Mouse (Mus musculus) adipocyte (in vitro differentiated cells): ENCODE measurements around the gene Svs3b.
"Not testable (repeated sequence)": the region's sequence is repeated elsewhere in the genome, so short reads cannot be mapped to it uniquely, and the experiment has no call there.

Experiments used
- DNase-seq: peaks from one replicate; pipeline ENCODE4 v3.0.0-alpha.2; 2016; ENCODE audit warnings: low spot score

The Svs3b gene

DNA sequence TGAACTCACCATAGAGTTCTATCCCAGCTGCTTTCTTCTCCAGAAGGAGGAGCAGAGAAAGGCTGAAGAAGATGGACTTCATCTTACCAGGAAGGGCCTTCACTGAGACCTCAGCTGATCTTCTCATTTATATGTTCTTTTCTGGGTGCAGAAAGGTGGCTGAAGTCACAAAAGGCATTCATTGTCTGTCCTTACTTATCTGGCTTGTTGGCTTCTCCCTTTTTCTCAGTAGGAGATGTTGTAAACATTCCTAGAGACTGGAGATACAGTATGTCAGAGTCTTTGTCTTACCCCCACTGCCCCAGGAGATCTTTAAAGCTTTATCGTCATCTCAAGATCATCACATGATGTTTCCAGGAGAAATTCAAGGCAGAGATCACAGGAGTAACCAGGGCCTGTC lies at the start of gene Svs3b:
Gene Svs3b (minus strand): TSS at position 101 of the 400 bp plus-strand sequence.
- not testable (repeated sequence) for DNase-seq

DNA sequence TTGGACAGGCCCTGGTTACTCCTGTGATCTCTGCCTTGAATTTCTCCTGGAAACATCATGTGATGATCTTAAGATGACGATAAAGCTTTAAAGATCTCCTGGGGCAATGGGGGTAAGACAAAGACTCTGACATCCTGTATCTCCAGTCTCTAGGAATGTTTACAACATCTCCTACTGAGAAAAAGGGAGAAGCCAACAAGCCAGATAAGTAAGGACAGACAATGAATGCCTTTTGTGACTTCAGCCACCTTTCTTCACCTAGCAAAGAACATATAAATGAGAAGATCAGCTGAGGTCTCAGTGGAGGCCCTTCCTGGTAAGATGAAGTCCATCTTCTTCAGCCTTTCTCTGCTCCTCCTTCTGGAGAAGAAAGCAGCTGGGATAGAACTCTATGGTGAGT lies 32.5 kb upstream of the Svs3b start, which contains the start of gene Svs3a:
Gene Svs3a (plus strand): TSS at position 301 of the 400 bp plus-strand sequence.
- DNase-seq = not testable (repeated sequence)

DNA sequence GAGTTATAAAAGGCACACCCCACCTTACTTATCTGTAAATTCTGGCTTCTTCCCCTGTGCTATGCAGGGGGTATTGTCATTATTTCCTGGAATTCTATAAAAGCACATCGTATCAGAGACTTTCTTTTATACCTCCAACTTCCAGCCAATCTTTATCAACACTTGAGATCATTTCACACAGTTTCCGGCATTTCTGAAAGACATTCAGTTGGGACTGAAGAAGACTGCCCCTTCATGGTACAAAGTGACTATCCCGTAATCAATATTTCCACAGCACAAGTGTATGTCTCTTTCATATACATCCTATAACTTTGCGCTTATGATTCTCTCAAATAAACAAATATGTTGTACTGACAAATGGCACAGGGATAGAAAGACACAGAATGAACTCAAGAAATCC lies 21.9 kb upstream of the Svs3b start, which contains the start of gene Svs4:
Gene Svs4 (minus strand): TSS at position 101 of the 400 bp plus-strand sequence.
- no peak for DNase-seq

GRCm38 (mm10) chr2:164238366-164238765 lies 18.1 kb downstream of the Svs3b start, which contains the start of gene Svs2:
Gene Svs2 (minus strand): TSS chr2:164238466.
- no peak for DNase-seq

DNA sequence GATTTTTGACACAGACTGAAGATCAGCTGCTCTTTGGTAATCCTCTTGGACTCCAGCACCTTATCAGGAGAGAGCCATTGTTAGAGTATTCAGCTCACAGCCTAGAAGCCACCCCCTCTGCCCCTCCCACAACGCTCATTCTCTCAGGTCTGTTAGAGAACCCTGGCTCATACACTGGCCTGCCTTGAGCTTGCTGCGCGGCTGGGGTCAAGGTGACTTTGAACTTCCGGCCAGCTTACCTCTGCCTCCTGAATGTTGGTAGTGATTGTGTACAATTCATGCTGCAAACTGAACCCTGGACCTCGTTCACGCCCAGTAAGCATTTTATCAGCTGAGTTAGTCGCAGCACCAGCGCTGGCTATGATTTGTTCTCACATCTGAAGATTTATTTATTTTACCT lies 23.8 kb downstream of the Svs3b start:
- DNase-seq = no peak

DNA sequence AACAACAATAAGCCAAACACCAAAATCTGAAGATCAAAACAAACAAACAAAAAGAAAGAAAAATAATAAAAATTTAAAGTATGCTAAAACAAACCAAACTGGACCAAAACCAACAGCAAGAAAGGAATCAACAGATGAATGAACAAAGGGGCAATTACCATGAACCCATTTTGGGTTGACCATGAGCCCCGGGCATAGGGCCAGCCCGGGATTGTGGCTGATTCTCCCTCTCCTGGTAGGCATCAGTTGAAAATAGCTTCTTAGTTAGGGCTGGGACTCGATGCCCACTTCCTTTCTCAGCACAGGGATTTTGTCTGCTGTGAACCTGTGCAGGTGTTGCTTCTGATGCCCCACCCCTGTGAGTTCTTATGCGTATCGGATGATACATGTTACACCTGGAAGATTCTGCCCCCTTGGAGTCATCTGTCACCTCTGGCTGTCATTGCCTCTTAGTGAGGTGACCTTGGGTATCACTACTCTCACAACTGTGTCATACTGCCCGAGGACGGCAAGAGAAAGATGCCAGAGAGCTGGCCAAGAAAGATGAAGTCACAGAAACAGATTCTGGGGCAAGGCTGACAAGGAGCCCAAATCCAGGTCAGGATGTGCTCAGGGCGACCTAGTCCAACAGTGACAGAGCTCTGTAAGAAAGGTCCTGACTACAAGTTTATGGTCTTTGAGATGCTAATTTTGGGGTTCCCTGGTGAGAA lies 27.9 kb downstream of the Svs3b start:
- no peak for DNase-seq

DNA sequence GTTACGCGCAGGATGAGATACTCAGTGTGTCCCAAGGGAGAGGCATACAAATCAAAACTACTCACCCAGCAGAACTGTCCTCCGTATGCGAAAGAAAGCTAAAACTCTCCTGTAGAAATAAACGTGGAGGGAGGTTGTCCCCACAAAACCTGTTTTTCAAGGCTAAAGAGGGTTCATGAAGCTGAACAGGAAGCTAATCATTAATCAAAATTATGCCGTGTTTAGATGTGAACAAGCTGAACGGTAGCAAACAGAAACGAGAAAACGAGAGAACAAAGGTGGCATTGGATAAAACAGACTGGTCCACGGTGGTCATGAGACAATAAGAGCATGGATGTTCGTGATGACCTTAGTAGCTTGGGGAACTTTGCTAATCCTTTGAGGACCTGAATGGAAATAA lies 34.9 kb downstream of the Svs3b start, which contains the start of gene Wfdc15b:
Gene Wfdc15b (minus strand): TSS at position 139 of the 400 bp plus-strand sequence.
- DNase-seq = no peak

GRCm38 (mm10) chr2:164219295-164219694 lies 37.1 kb downstream of the Svs3b start:
- DNase-seq = no peak

GRCm38 (mm10) chr2:164212711-164213110 lies 43.7 kb downstream of the Svs3b start:
- DNase-seq = no peak

- DNase-seq = no peak
Observed at GRCm38 (mm10) chr2:164210892-164211291, 45.5 kb downstream of the Svs3b start.

- no peak for DNase-seq
Observed at GRCm38 (mm10) chr2:164206676-164207075, 49.8 kb downstream of the Svs3b start.

- not testable (repeated sequence) for DNase-seq
Observed at GRCm38 (mm10) chr2:164206011-164206410, 50.4 kb downstream of the Svs3b start.
